Mouse (Mus musculus) liver, adult 2 months (tissue): ENCODE data around the gene Ecpas.

Experiments used
- CTCF ChIP-seq: fragments of 200-500 bp; IDR thresholded peaks from 2 replicates; pipeline ENCODE4 v1.5.1; 2011; ENCODE audit warnings: low read depth, low read length, control low read depth
- POLR2A ChIP-seq: fragments of 200-500 bp; IDR thresholded peaks from 2 replicates; pipeline ENCODE4 v1.6.1; 2011; ENCODE audit warnings: low read length, control low read depth; ENCODE audit not compliant: insufficient read depth; ENCODE audit errors: extremely low read depth

- TF ChIP-seq CTCF = no peak
- no peak for TF ChIP-seq POLR2A
Measured at GRCm38 (mm10) chr4:58825921-58826320, 86.6 kb downstream of the Ecpas start.
